Mouse (Mus musculus) spleen, postnatal 14 days (tissue): Measurements from ENCODE around the gene G0s2.
"Not testable (repeated sequence)": the region's sequence is repeated elsewhere in the genome, so short reads cannot be mapped to it uniquely, and the experiment has no call there.

Source experiments
- DNase-seq, 2 experiments: peaks; one replicate each; pipeline ENCODE4 v3.0.0; 2021 to 2022; ENCODE audit warnings: low spot score in 2 of 2

The G0s2 gene

GRCm38 (mm10) chr1:193287578-193287977 lies 14.6 kb upstream of the G0s2 start:
- no peak for DNase-seq

- DNase-seq = not testable (repeated sequence)
Measured at GRCm38 (mm10) chr1:193285766-193286325, 12.8 kb upstream of the G0s2 start.

- no peak for DNase-seq
Measured at GRCm38 (mm10) chr1:193284228-193284779, 11.3 kb upstream of the G0s2 start.

- DNase-seq = no peak
Measured at GRCm38 (mm10) chr1:193281344-193281743, 8.3 kb upstream of the G0s2 start.

- DNase-seq = no peak
Measured at GRCm38 (mm10) chr1:193279492-193279891, 6.5 kb upstream of the G0s2 start.

- no peak for DNase-seq
Measured at GRCm38 (mm10) chr1:193278414-193279045, 5.5 kb upstream of the G0s2 start.

GRCm38 (mm10) chr1:193274407-193275071 lies 1.5 kb upstream of the G0s2 start:
- DNase-seq = no peak

- no peak for DNase-seq
Measured at GRCm38 (mm10) chr1:193272137-193272915, 691 bp downstream of the G0s2 start.

GRCm38 (mm10) chr1:193270965-193271763 lies 1.9 kb downstream of the G0s2 start:
- DNase-seq = no peak

GRCm38 (mm10) chr1:193265734-193266133 lies 7.3 kb downstream of the G0s2 start:
- DNase-seq = no peak

GRCm38 (mm10) chr1:193263955-193264598 lies 8.9 kb downstream of the G0s2 start, which contains the start of gene Hsd11b1:
Gene Hsd11b1, minus strand, starts transcription at chr1:193264075.
- no peak for DNase-seq

GRCm38 (mm10) chr1:193263026-193263907 lies 9.8 kb downstream of the G0s2 start:
- DNase-seq = no peak

- DNase-seq = no peak
Measured at GRCm38 (mm10) chr1:193261897-193262548, 11.0 kb downstream of the G0s2 start.

- DNase-seq = no peak
Measured at GRCm38 (mm10) chr1:193259559-193259958, 13.5 kb downstream of the G0s2 start.

- no peak for DNase-seq
Measured at GRCm38 (mm10) chr1:193256621-193257098, 16.4 kb downstream of the G0s2 start.

GRCm38 (mm10) chr1:193256289-193256577 lies 16.8 kb downstream of the G0s2 start:
- no peak for DNase-seq

GRCm38 (mm10) chr1:193255488-193256288 lies 17.3 kb downstream of the G0s2 start:
- peak in 1 of 2 experiments; percentile 50 for DNase-seq

GRCm38 (mm10) chr1:193255032-193255431 lies 18.0 kb downstream of the G0s2 start:
- no peak for DNase-seq
